ENCODE assay signal across 9 mouse cellular contexts in the genomic region with DNA sequence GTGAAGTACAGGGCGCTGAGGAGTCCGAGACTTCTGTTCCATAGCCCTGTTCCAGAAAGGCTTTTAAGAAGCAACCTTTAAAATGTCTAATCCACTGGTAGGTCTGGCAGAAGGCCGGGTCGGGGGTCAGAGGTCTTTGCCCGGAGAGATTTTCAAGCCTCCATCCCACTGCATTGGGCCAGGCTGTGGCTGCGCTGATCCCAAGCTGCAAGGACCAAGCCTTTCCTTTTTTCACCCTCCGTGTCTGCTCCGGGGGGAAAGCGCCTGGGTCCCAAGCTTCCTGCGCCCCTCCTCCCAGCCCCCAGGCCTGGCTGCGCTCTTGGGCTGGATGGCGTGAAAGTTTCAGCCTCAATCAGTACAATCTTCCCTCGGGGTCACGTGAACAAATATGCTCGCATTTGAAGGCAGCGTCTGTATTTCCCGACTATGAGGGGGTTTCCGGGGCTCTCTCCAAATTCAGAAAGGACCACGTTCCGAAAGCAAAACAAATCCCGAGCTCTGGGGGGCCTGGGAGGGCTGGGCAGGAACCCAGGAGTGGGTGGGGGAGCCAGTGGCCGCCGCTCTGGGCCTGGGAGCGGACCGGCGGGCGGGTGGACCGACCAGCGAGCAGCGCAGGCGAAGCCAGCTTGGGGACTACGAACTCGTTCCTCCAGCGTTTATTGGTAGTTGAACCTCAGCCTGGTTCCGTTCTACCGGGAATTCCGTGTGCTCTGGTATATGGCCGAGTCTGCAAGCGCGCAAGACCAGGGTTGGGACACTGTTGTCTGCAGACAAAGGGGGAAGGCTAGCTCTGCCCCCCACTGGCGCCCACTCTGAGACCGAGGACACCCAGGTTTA. TPM values are rescaled to one million over a fixed set of nuclear protein-coding genes. Genes with fewer than 3 reads are reported as not detected.
DNase-seq lines count a peak whose midpoint lies in the region; ATAC-seq and TF ChIP-seq lines count a peak whose summit lies in the region.
"Had no signal": no experiment of that assay in that cellular context is flagged by ENCODE, and none has a peak within 500 bp of the region (broad histone marks: within the 10 kb centered on the region; RNA-seq: fewer than 3 reads in every experiment).

No protein-coding gene starts in this region.

- H3K9me3 ChIP-seq in kidney, embryonic 16.5 days (ENCODE audit: low read length) = no peaks in the 10 kb centered on the region
- no peaks in the 10 kb centered on the region for H3K9me3 ChIP-seq in embryonic facial prominence, embryonic 12.5 days
- no peaks in the 10 kb centered on the region for H3K9me3 ChIP-seq in hindbrain, postnatal 0 days (ENCODE audit: low read length)

- H3ac ChIP-seq in myocyte (ENCODE audit: control insufficient read depth, insufficient read length) = no peak overlapping the region

- TF ChIP-seq POLR2A in myocyte (IDR thresholded peaks at IDR 0.05; ENCODE audit: insufficient read length, low read depth) = no peak

- H3K9ac ChIP-seq in kidney, embryonic 16.5 days (replicated peaks; ENCODE audit: low read length) = peak overlapping the region; percentile 68
- H3K9ac ChIP-seq in embryonic facial prominence, embryonic 12.5 days = no peak overlapping the region
- peak overlapping the region; percentile 53 for H3K9ac ChIP-seq in hindbrain, postnatal 0 days (replicated peaks; ENCODE audit: low read length)

- no peak for TF ChIP-seq CTCF in hindbrain, postnatal 0 days (IDR thresholded peaks at IDR 0.05; ENCODE audit: low read depth)

- peak overlapping the region; percentile 44 for H3K4me3 ChIP-seq in kidney, embryonic 16.5 days (ENCODE audit: low read length)
- H3K4me3 ChIP-seq in embryonic facial prominence, embryonic 12.5 days = peak overlapping the region; percentile 14
- peak overlapping the region; percentile 33 for H3K4me3 ChIP-seq in hindbrain, postnatal 0 days (ENCODE audit: low read length)
- H3K4me3 ChIP-seq in myocyte = no peak overlapping the region

- intact Hi-C loops in gastrocnemius, postnatal 14 days (cut with DNase I; ENCODE audit: low total_unique reads) = no loop called here

- 15% methylated on average over 42 of the region's 42 CpGs for WGBS in kidney, embryonic 16.5 days
- WGBS in embryonic facial prominence, embryonic 12.5 days = under 1% methylated on average over 42 of the region's 42 CpGs
- WGBS in hindbrain, postnatal 0 days = under 1% methylated on average over 42 of the region's 42 CpGs

- H3K27me3 ChIP-seq in kidney, embryonic 16.5 days (ENCODE audit: insufficient read depth, low read length) = peaks cover 12% of the 10 kb centered on the region
- peaks cover 96% of the 10 kb centered on the region for H3K27me3 ChIP-seq in embryonic facial prominence, embryonic 12.5 days
- H3K27me3 ChIP-seq in hindbrain, postnatal 0 days (ENCODE audit: insufficient read depth, low read length) = peaks cover 55% of the 10 kb centered on the region
- peaks cover 75% of the 10 kb centered on the region for H3K27me3 ChIP-seq in myocyte (ENCODE audit: control insufficient read depth, insufficient read depth, insufficient read length)

- ATAC-seq in kidney, embryonic 16.5 days (ENCODE audit: low FRiP score, low TSS enrichment) = no peak
- no peak for ATAC-seq in embryonic facial prominence, embryonic 12.5 days (ENCODE audit: insufficient number of reproducible peaks, insufficient read depth, low FRiP score, low TSS enrichment)
- no peak for ATAC-seq in hindbrain, postnatal 0 days

- H3K36me3 ChIP-seq in kidney, embryonic 16.5 days (ENCODE audit: insufficient read depth, low read length) = peaks cover 2% of the 10 kb centered on the region; the same call in 1 of the 2 replicates
- no peaks in the 10 kb centered on the region for H3K36me3 ChIP-seq in embryonic facial prominence, embryonic 12.5 days
- no peaks in the 10 kb centered on the region for H3K36me3 ChIP-seq in hindbrain, postnatal 0 days (ENCODE audit: insufficient read depth, low read length)
- no peaks in the 10 kb centered on the region for H3K36me3 ChIP-seq in myocyte (ENCODE audit: control insufficient read depth, insufficient read depth)

- peaks cover 95% of the 10 kb centered on the region for H3K4me1 ChIP-seq in kidney, embryonic 16.5 days (ENCODE audit: insufficient read depth, low read length)
- no peaks in the 10 kb centered on the region for H3K4me1 ChIP-seq in embryonic facial prominence, embryonic 12.5 days
- H3K4me1 ChIP-seq in hindbrain, postnatal 0 days (ENCODE audit: insufficient read depth, low read length) = no peaks in the 10 kb centered on the region

- no peak for DNase-seq in kidney, adult 9 months
- peak; percentile 66 for DNase-seq in hindbrain, postnatal 0 days (ENCODE audit: low spot score)
- no peak for DNase-seq in gastrocnemius, postnatal 25 days
- no peak for DNase-seq in cerebellum, adult 11-12 months
- DNase-seq in gastrocnemius, postnatal 14 days = no peak
- DNase-seq: layer of hippocampus, postnatal 36 days had no signal

- peak overlapping the region; percentile 80 for H3K27ac ChIP-seq in kidney, embryonic 16.5 days (ENCODE audit: low read length)
- no peak overlapping the region for H3K27ac ChIP-seq in embryonic facial prominence, embryonic 12.5 days
- peak overlapping the region; percentile 84 for H3K27ac ChIP-seq in hindbrain, postnatal 0 days

- no peaks in the 10 kb centered on the region for H3K79me2 ChIP-seq in myocyte (ENCODE audit: control insufficient read depth, insufficient read depth)

- H3K4me2 ChIP-seq in kidney, embryonic 16.5 days (replicated peaks; ENCODE audit: low read depth, low read length) = peak overlapping the region; percentile 78
- peak overlapping the region; percentile 24 for H3K4me2 ChIP-seq in embryonic facial prominence, embryonic 12.5 days (replicated peaks)
- peak overlapping the region; percentile 49 for H3K4me2 ChIP-seq in hindbrain, postnatal 0 days (ENCODE audit: low read depth, low read length)
- no peak overlapping the region for H3K4me2 ChIP-seq in myocyte (ENCODE audit: low read depth)

TF ChIP-seq in myocyte, 11 proteins besides CTCF, POLR2A, EP300 and RAD21:
- TF ChIP-seq SRF (IDR thresholded peaks at IDR 0.05; ENCODE audit: control insufficient read depth, insufficient read length, low read depth) (no peak), USF1 (IDR thresholded peaks at IDR 0.05; ENCODE audit: low read depth) (peak; percentile 18)

RNA-seq across cellular contexts. Expression of a gene that starts 9.5 kb away (rescaled TPM):
- polyA plus RNA-seq in kidney, embryonic 16.5 days (2015; fragmentation: Nextera tagmentation; extraction: Ambion mirVana) = 1.3 and 2.1 TPM in 2 replicates
- polyA plus RNA-seq in embryonic facial prominence, embryonic 12.5 days (2016; fragmentation: Nextera tagmentation; extraction: Ambion mirVana) = 0.13 TPM in 1 of 2 replicates, not detected in the other
- 1.3 and 3.5 TPM in 2 replicates for total RNA-seq in hindbrain, postnatal 0 days (2014; rRNA removed)
- 0.37 and 0.70 TPM in 2 replicates for polyA plus RNA-seq in hindbrain, postnatal 0 days (2015; fragmentation: Nextera tagmentation; extraction: Ambion mirVana)
- polyA plus RNA-seq in myocyte (2012; fragmentation: generic; extraction: Trizol) = not detected
- total RNA-seq in gastrocnemius, postnatal 25 days (2021) = under 1 TPM in 1 of 2 experiments, not detected in 1; 0.27 TPM
- total RNA-seq in gastrocnemius, postnatal 14 days (2021) = under 1 TPM; 0.33 to 0.35 TPM
- total RNA-seq: layer of hippocampus, postnatal 36 days had no signal

RNA-seq across cellular contexts. Expression of a gene that starts 24.3 kb away (rescaled TPM):
- 4.5 and 4.9 TPM in 2 replicates for polyA plus RNA-seq in kidney, embryonic 16.5 days (2015; fragmentation: Nextera tagmentation; extraction: Ambion mirVana)
- 0.14 and 0.25 TPM in 2 replicates for polyA plus RNA-seq in embryonic facial prominence, embryonic 12.5 days (2016; fragmentation: Nextera tagmentation; extraction: Ambion mirVana)
- 13.9 and 18.1 TPM in 2 replicates for total RNA-seq in hindbrain, postnatal 0 days (2014; rRNA removed)
- polyA plus RNA-seq in hindbrain, postnatal 0 days (2015; fragmentation: Nextera tagmentation; extraction: Ambion mirVana) = 1.6 and 1.9 TPM in 2 replicates
- polyA plus RNA-seq in myocyte (2012; fragmentation: generic; extraction: Trizol) = not detected
- total RNA-seq in gastrocnemius, postnatal 25 days (2021) = 1 to 10 TPM; 1.4 to 2.2 TPM
- 1 to 10 TPM; 1.4 to 2.7 TPM for total RNA-seq in gastrocnemius, postnatal 14 days (2021)
- total RNA-seq: layer of hippocampus, postnatal 36 days had no signal

RNA-seq across cellular contexts. Expression of a gene that starts 24.3 kb away (rescaled TPM):
- 14.6 and 15.4 TPM in 2 replicates for polyA plus RNA-seq in kidney, embryonic 16.5 days (2015; fragmentation: Nextera tagmentation; extraction: Ambion mirVana)
- polyA plus RNA-seq in embryonic facial prominence, embryonic 12.5 days (2016; fragmentation: Nextera tagmentation; extraction: Ambion mirVana) = 1.5 and 2.4 TPM in 2 replicates
- 31.3 and 36.8 TPM in 2 replicates for total RNA-seq in hindbrain, postnatal 0 days (2014; rRNA removed)
- 25.2 and 26.3 TPM in 2 replicates for polyA plus RNA-seq in hindbrain, postnatal 0 days (2015; fragmentation: Nextera tagmentation; extraction: Ambion mirVana)
- not detected for polyA plus RNA-seq in myocyte (2012; fragmentation: generic; extraction: Trizol)
- total RNA-seq in gastrocnemius, postnatal 25 days (2021) = not detected
- total RNA-seq in gastrocnemius, postnatal 14 days (2021) = not detected
- total RNA-seq: layer of hippocampus, postnatal 36 days had no signal

RNA-seq across cellular contexts. Expression of a gene that starts 26.7 kb away (rescaled TPM):
- 0.99 and 1.00 TPM in 2 replicates for polyA plus RNA-seq in kidney, embryonic 16.5 days (2015; fragmentation: Nextera tagmentation; extraction: Ambion mirVana)
- 11.8 and 11.9 TPM in 2 replicates for polyA plus RNA-seq in embryonic facial prominence, embryonic 12.5 days (2016; fragmentation: Nextera tagmentation; extraction: Ambion mirVana)
- total RNA-seq in hindbrain, postnatal 0 days (2014; rRNA removed) = 0.26 and 1.7 TPM in 2 replicates
- 0.43 and 0.46 TPM in 2 replicates for polyA plus RNA-seq in hindbrain, postnatal 0 days (2015; fragmentation: Nextera tagmentation; extraction: Ambion mirVana)
- polyA plus RNA-seq in myocyte (2012; fragmentation: generic; extraction: Trizol) = not detected
- total RNA-seq in gastrocnemius, postnatal 25 days (2021) = not detected
- total RNA-seq in gastrocnemius, postnatal 14 days (2021) = not detected

RNA-seq across cellular contexts. Expression of a gene that starts 31.7 kb away (rescaled TPM):
- polyA plus RNA-seq in kidney, embryonic 16.5 days (2015; fragmentation: Nextera tagmentation; extraction: Ambion mirVana) = 41.0 and 45.6 TPM in 2 replicates
- polyA plus RNA-seq in embryonic facial prominence, embryonic 12.5 days (2016; fragmentation: Nextera tagmentation; extraction: Ambion mirVana) = 1.6 and 2.6 TPM in 2 replicates
- 0.37 and 9.2 TPM in 2 replicates for total RNA-seq in hindbrain, postnatal 0 days (2014; rRNA removed)
- polyA plus RNA-seq in hindbrain, postnatal 0 days (2015; fragmentation: Nextera tagmentation; extraction: Ambion mirVana) = 0.21 TPM in 1 of 2 replicates, not detected in the other
- not detected for polyA plus RNA-seq in myocyte (2012; fragmentation: generic; extraction: Trizol)
- 10 to 100 TPM; 11.7 to 30.6 TPM for total RNA-seq in gastrocnemius, postnatal 25 days (2021)
- total RNA-seq in gastrocnemius, postnatal 14 days (2021) = 10 to 100 TPM; 30.0 to 38.2 TPM
- total RNA-seq: layer of hippocampus, postnatal 36 days had no signal
